Mouse (Mus musculus) adipose tissue, adult 10 weeks (tissue): Measurements from ENCODE around the gene Hs3st6. TPM values are rescaled to one million over a fixed set of nuclear protein-coding genes. Genes with fewer than 3 reads are reported as not detected.

Source experiments
- polyA plus RNA-seq: library from polyadenylated mRNA; stranded (reverse); fragments of 350-450 nt; fragmentation: Illumina TruSeq; extraction: RNeasy Lipid Tissue Mini Kit (QIAGEN cat#74804); gene quantifications from one replicate; pipeline ENCODE4 v1.2.3, GENCODE M21; 2014; ENCODE audit warnings: low read depth, low replicate concordance

Gene Hs3st6
- 22.6 TPM for polyA plus RNA-seq

GRCm38 (mm10) chr17:24752415-24753394 lies at the start of gene Hs3st6:
TSS of gene Hs3st6 (plus strand) at chr17:24752988.

GRCm38 (mm10) chr17:24706982-24707800 lies 45.6 kb upstream of the Hs3st6 start, which contains the start of gene Tbl3:
TSS of gene Tbl3 (minus strand) at chr17:24707660.

GRCm38 (mm10) chr17:24717943-24718342 lies 34.8 kb upstream of the Hs3st6 start, which contains the start of the genes Rnf151 and Rps2:
TSS of gene Rnf151 (minus strand) at chr17:24718063.
TSS of gene Rps2 (plus strand) at chr17:24718116.

DNA sequence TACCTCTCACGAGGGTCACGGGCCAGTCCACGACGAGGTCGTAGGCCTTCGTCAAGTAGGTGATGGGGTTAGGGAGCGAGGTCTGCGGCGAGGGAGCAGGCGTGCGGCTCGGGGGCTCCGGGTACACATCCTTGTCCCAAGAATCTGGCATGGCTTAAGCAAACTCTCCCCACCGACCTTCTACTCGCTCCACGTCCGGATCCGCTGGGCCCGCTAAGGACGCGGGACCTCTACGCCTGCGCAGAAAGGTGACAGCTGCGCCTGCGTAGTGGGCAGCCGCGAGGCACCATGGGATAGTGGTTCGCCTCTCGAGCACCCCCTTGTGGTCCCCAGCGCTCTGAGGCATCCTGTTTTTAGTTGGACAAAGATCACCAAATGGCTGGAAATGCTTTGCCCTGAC lies 28.6 kb upstream of the Hs3st6 start, which contains the start of gene Ndufb10:
Gene Ndufb10, minus strand, starts transcription at position 295 of the 400 bp plus-strand sequence.

GRCm38 (mm10) chr17:24727618-24728017 lies 25.2 kb upstream of the Hs3st6 start, which contains the start of gene Rpl3l:
TSS of gene Rpl3l (plus strand) at chr17:24727820.

GRCm38 (mm10) chr17:24736330-24737051 lies 16.3 kb upstream of the Hs3st6 start, which contains the start of gene Msrb1:
TSS of gene Msrb1 (plus strand) at chr17:24736642.

GRCm38 (mm10) chr17:24803952-24804951 lies 51.5 kb downstream of the Hs3st6 start, which contains the start of gene Meiob:
TSS of gene Meiob (plus strand) at chr17:24804289.

Other genes starting within 250 kb of the Hs3st6 start
- 99.5 TPM for gene Traf7, start 225.1 kb upstream of the Hs3st6 start, polyA plus RNA-seq
- gene Rab26, start 218.8 kb upstream of the Hs3st6 start, polyA plus RNA-seq = 59.2 TPM
- 51.6 TPM for gene Pkd1, start 203.2 kb upstream of the Hs3st6 start, polyA plus RNA-seq
- gene Tsc2, start 120.4 kb upstream of the Hs3st6 start, polyA plus RNA-seq = 71.7 TPM
- 10.0 TPM for gene Nthl1, start 120.3 kb upstream of the Hs3st6 start, polyA plus RNA-seq
- 43.1 TPM for gene Slc9a3r2, start 102.7 kb upstream of the Hs3st6 start, polyA plus RNA-seq
- gene Npw, start 94.5 kb upstream of the Hs3st6 start, polyA plus RNA-seq = not detected
- gene Zfp598, start 83.3 kb upstream of the Hs3st6 start, polyA plus RNA-seq = 33.7 TPM
- not detected for gene Syngr3, start 63.0 kb upstream of the Hs3st6 start, polyA plus RNA-seq
- gene Gfer, start 56.8 kb upstream of the Hs3st6 start, polyA plus RNA-seq = 27.0 TPM
- gene Noxo1, start 56.8 kb upstream of the Hs3st6 start, polyA plus RNA-seq = 4.2 TPM
- gene Tbl3, start 45.3 kb upstream of the Hs3st6 start, polyA plus RNA-seq = 20.3 TPM
- gene Rnf151, start 34.9 kb upstream of the Hs3st6 start, polyA plus RNA-seq = 8.2 TPM
- 1,196 TPM for gene Rps2, start 34.9 kb upstream of the Hs3st6 start, polyA plus RNA-seq
- gene Ndufb10, start 28.5 kb upstream of the Hs3st6 start, polyA plus RNA-seq = 212 TPM
- gene Rpl3l, start 25.2 kb upstream of the Hs3st6 start, polyA plus RNA-seq = 44.8 TPM
- gene Msrb1, start 16.3 kb upstream of the Hs3st6 start, polyA plus RNA-seq = 165 TPM
- gene Meiob, start 51.3 kb downstream of the Hs3st6 start, polyA plus RNA-seq = 1.1 TPM
- gene Hagh, start 87.2 kb downstream of the Hs3st6 start, polyA plus RNA-seq = 75.0 TPM
- 15.6 TPM for gene Fahd1, start 97.4 kb downstream of the Hs3st6 start, polyA plus RNA-seq
- gene Igfals, start 113.0 kb downstream of the Hs3st6 start, polyA plus RNA-seq = 11.6 TPM
- gene Nubp2, start 133.4 kb downstream of the Hs3st6 start, polyA plus RNA-seq = 38.1 TPM
- 33.3 TPM for gene Spsb3, start 133.7 kb downstream of the Hs3st6 start, polyA plus RNA-seq
- gene Eme2, start 142.1 kb downstream of the Hs3st6 start, polyA plus RNA-seq = 35.3 TPM
- 79.8 TPM for gene Mrps34, start 142.1 kb downstream of the Hs3st6 start, polyA plus RNA-seq
- gene Nme3, start 143.5 kb downstream of the Hs3st6 start, polyA plus RNA-seq = 52.6 TPM
- 54.7 TPM for gene Mapk8ip3, start 184.0 kb downstream of the Hs3st6 start, polyA plus RNA-seq
- 49.4 TPM for gene Jpt2, start 207.7 kb downstream of the Hs3st6 start, polyA plus RNA-seq